Mouse (Mus musculus) forebrain, embryonic 13.5 days (tissue): ENCODE measurements around the gene Tnfaip6. TPM values are rescaled to one million over a fixed set of nuclear protein-coding genes. Genes with fewer than 3 reads are reported as not detected.
A peak's percentile ranks its signal among the peaks of the same experiment; 100 is the strongest.

ENCODE experiments used
- ATAC-seq: fragments of 200-750 bp; cut with Nextera tagmentation; 2 replicates; pipeline ENCODE4 v1.8.0; 2017
- H3K27ac ChIP-seq: fragments of 300-500 bp; sonication (generic); 2 replicates; pipeline ENCODE4 v1.5.1; 2015; ENCODE audit warnings: inconsistent platforms, mild to moderate bottlenecking, moderate library complexity
- H3K27me3 ChIP-seq: fragments of 300-500 bp; sonication (generic); 2 replicates; pipeline ENCODE4 v1.6.1; 2015; ENCODE audit warnings: mild to moderate bottlenecking, inconsistent platforms
- H3K36me3 ChIP-seq: fragments of 300-500 bp; sonication (generic); 2 replicates; pipeline ENCODE4 v1.6.1; 2015; ENCODE audit warnings: mild to moderate bottlenecking, inconsistent platforms; ENCODE audit not compliant: poor library complexity, severe bottlenecking
- H3K4me1 ChIP-seq: fragments of 300-500 bp; sonication (generic); 2 replicates; pipeline ENCODE4 v1.6.1; 2015; ENCODE audit warnings: inconsistent platforms
- H3K4me2 ChIP-seq: fragments of 300-500 bp; sonication (generic); 2 replicates; pipeline ENCODE4 v1.6.1; 2015; ENCODE audit warnings: inconsistent platforms, mild to moderate bottlenecking, moderate library complexity
- H3K4me3 ChIP-seq: fragments of 300-500 bp; sonication (generic); 2 replicates; pipeline ENCODE4 v1.5.1; 2015; ENCODE audit warnings: mild to moderate bottlenecking, inconsistent platforms
- H3K9ac ChIP-seq: fragments of 300-500 bp; sonication (generic); 2 replicates; pipeline ENCODE4 v1.6.1; 2015; ENCODE audit warnings: mild to moderate bottlenecking, inconsistent platforms
- H3K9me3 ChIP-seq: fragments of 300-500 bp; sonication (generic); replicated peaks from 2 replicates; pipeline ENCODE4 v1.6.1; 2016; ENCODE audit warnings: inconsistent platforms
- WGBS: fragments of 180-500 bp; shearing (Covaris S2); methylation state at CpG from one replicate; pipeline ENCODE4 v1.1.7; 2015; 5-methylcytosine and 5-hydroxymethylcytosine counted together
- polyA plus RNA-seq: library from polyadenylated mRNA; unstranded; fragments of >200 nt; fragmentation: Nextera tagmentation; extraction: Ambion mirVana; gene quantifications from 2 replicates; pipeline ENCODE4 v1.2.1, GENCODE M21; 2015

The Tnfaip6 gene
- polyA plus RNA-seq, 1 experiment from 2014 or later, result 14.4 TPM

- no peak overlapping the region for H3K4me2 ChIP-seq
- H3K36me3 ChIP-seq, result no peaks in the 10 kb centered on the region
- H3K4me1 ChIP-seq, result peaks cover 19% of the 10 kb centered on the region; the same call in 1 of the 2 replicates
- H3K9me3 ChIP-seq, result no peaks in the 10 kb centered on the region
- no peak overlapping the region for H3K9ac ChIP-seq
- H3K27ac ChIP-seq, result no peak overlapping the region
- no peak for ATAC-seq
- no peaks in the 10 kb centered on the region for H3K27me3 ChIP-seq
- no peak overlapping the region for H3K4me3 ChIP-seq
- 96% methylated on average over 4 of the region's 4 CpGs for WGBS
Measured at GRCm38 (mm10) chr2:52034601-52035000, 3.2 kb upstream of the Tnfaip6 start.

- Histone ChIP-seq H3K4me1 (peaks cover 19% of the 10 kb centered on the region; the same call in 1 of the 2 replicates), H3K9me3 (no peaks in the 10 kb centered on the region), H3K27ac (no peak overlapping the region), H3K4me3 (no peak overlapping the region), H3K4me2 (no peak overlapping the region), H3K9ac (no peak overlapping the region), H3K36me3 (no peaks in the 10 kb centered on the region), H3K27me3 (no peaks in the 10 kb centered on the region)
- 78% methylated on average over 4 of the region's 4 CpGs for WGBS
- no peak for ATAC-seq
Measured at GRCm38 (mm10) chr2:52035144-52035543, 2.7 kb upstream of the Tnfaip6 start.

- no peak overlapping the region for H3K4me3 ChIP-seq
- peak overlapping the region; percentile 68 for H3K4me2 ChIP-seq
- peaks cover 19% of the 10 kb centered on the region; the same call in 1 of the 2 replicates for H3K4me1 ChIP-seq
- H3K27ac ChIP-seq, result no peak overlapping the region
- no peaks in the 10 kb centered on the region for H3K9me3 ChIP-seq
- no peaks in the 10 kb centered on the region for H3K27me3 ChIP-seq
- H3K9ac ChIP-seq, result no peak overlapping the region
- peak; percentile 77; the same call in 1 of the 2 replicates for ATAC-seq
- H3K36me3 ChIP-seq, result no peaks in the 10 kb centered on the region
- WGBS, result 33% methylated on average over 10 of the region's 11 CpGs
Measured at GRCm38 (mm10) chr2:52036929-52037595, 747 bp upstream of the Tnfaip6 start.

GRCm38 (mm10) chr2:52038558-52038957, 749 bp downstream of the Tnfaip6 start:
- Histone ChIP-seq H3K9me3 (no peaks in the 10 kb centered on the region), H3K4me1 (peaks cover 19% of the 10 kb centered on the region; the same call in 1 of the 2 replicates), H3K4me3 (peak overlapping the region; percentile 49), H3K4me2 (peak overlapping the region; percentile 68), H3K9ac (peak overlapping the region; percentile 40), H3K27ac (no peak overlapping the region), H3K36me3 (0 out of 2 replicates have a peak, but pooled peaks cover under 1% of the 10 kb centered on the region), H3K27me3 (no peaks in the 10 kb centered on the region)
- no peak for ATAC-seq
- WGBS, result 23% methylated on average over 5 of the region's 5 CpGs

GRCm38 (mm10) chr2:52039083-52039801, 1.4 kb downstream of the Tnfaip6 start:
- Histone ChIP-seq H3K36me3 (peaks cover 7% of the 10 kb centered on the region; the same call in 1 of the 2 replicates), H3K4me1 (peaks cover 19% of the 10 kb centered on the region; the same call in 1 of the 2 replicates), H3K27ac (no peak overlapping the region), H3K9me3 (no peaks in the 10 kb centered on the region), H3K4me3 (peak overlapping the region; percentile 49), H3K4me2 (peak overlapping the region; percentile 68), H3K27me3 (no peaks in the 10 kb centered on the region), H3K9ac (peak overlapping the region; percentile 12; the same call in 1 of the 2 replicates)
- WGBS, result 23% methylated on average over 8 of the region's 8 CpGs
- ATAC-seq, result peak; percentile 17; the same call in 1 of the 2 replicates

- H3K27me3 ChIP-seq, result no peaks in the 10 kb centered on the region
- 81% methylated on average over 3 of the region's 3 CpGs for WGBS
- no peaks in the 10 kb centered on the region for H3K9me3 ChIP-seq
- H3K4me2 ChIP-seq, result no peak overlapping the region
- no peak overlapping the region for H3K9ac ChIP-seq
- H3K4me3 ChIP-seq, result no peak overlapping the region
- H3K27ac ChIP-seq, result no peak overlapping the region
- no peak for ATAC-seq
- H3K4me1 ChIP-seq, result peaks cover 16% of the 10 kb centered on the region; the same call in 1 of the 2 replicates
- peaks cover 9% of the 10 kb centered on the region; the same call in 1 of the 2 replicates for H3K36me3 ChIP-seq
Measured at GRCm38 (mm10) chr2:52042132-52042531, 4.3 kb downstream of the Tnfaip6 start.

- H3K36me3 ChIP-seq, result peaks cover 9% of the 10 kb centered on the region; the same call in 1 of the 2 replicates
- H3K27me3 ChIP-seq, result no peaks in the 10 kb centered on the region
- no peak overlapping the region for H3K9ac ChIP-seq
- H3K9me3 ChIP-seq, result no peaks in the 10 kb centered on the region
- H3K27ac ChIP-seq, result no peak overlapping the region
- 88% methylated on average over 5 of the region's 5 CpGs for WGBS
- H3K4me3 ChIP-seq, result no peak overlapping the region
- H3K4me1 ChIP-seq, result peaks cover 11% of the 10 kb centered on the region; the same call in 1 of the 2 replicates
- no peak overlapping the region for H3K4me2 ChIP-seq
- ATAC-seq, result no peak
Measured at GRCm38 (mm10) chr2:52042714-52043113, 4.9 kb downstream of the Tnfaip6 start.

- no peak overlapping the region for H3K9ac ChIP-seq
- no peak for ATAC-seq
- no peaks in the 10 kb centered on the region for H3K27me3 ChIP-seq
- peaks cover 13% of the 10 kb centered on the region; the same call in 1 of the 2 replicates for H3K36me3 ChIP-seq
- H3K4me2 ChIP-seq, result no peak overlapping the region
- H3K4me1 ChIP-seq, result peaks cover 10% of the 10 kb centered on the region; the same call in 1 of the 2 replicates
- H3K9me3 ChIP-seq, result no peaks in the 10 kb centered on the region
- WGBS, result 82% methylated on average over 11 of the region's 11 CpGs
- H3K27ac ChIP-seq, result no peak overlapping the region
- no peak overlapping the region for H3K4me3 ChIP-seq
Measured at GRCm38 (mm10) chr2:52043485-52043884, 5.7 kb downstream of the Tnfaip6 start.

- no peaks in the 10 kb centered on the region for H3K9me3 ChIP-seq
- no peak overlapping the region for H3K27ac ChIP-seq
- H3K9ac ChIP-seq, result no peak overlapping the region
- no peak for ATAC-seq
- no peak overlapping the region for H3K4me3 ChIP-seq
- no peaks in the 10 kb centered on the region for H3K4me1 ChIP-seq
- peaks cover 13% of the 10 kb centered on the region; the same call in 1 of the 2 replicates for H3K36me3 ChIP-seq
- 83% methylated on average over 5 of the region's 5 CpGs for WGBS
- H3K27me3 ChIP-seq, result no peaks in the 10 kb centered on the region
- H3K4me2 ChIP-seq, result no peak overlapping the region
Measured at GRCm38 (mm10) chr2:52046032-52046431, 8.2 kb downstream of the Tnfaip6 start.

GRCm38 (mm10) chr2:52050823-52051222, 13.0 kb downstream of the Tnfaip6 start:
- Histone ChIP-seq H3K9me3 (no peaks in the 10 kb centered on the region), H3K4me3 (no peak overlapping the region), H3K27me3 (no peaks in the 10 kb centered on the region), H3K4me2 (no peak overlapping the region), H3K9ac (no peak overlapping the region), H3K27ac (no peak overlapping the region), H3K4me1 (no peaks in the 10 kb centered on the region), H3K36me3 (peaks cover 5% of the 10 kb centered on the region; the same call in 1 of the 2 replicates)
- ATAC-seq, result no peak
- WGBS, result 95% methylated on average over 11 of the region's 11 CpGs

- no peaks in the 10 kb centered on the region for H3K4me1 ChIP-seq
- peak; percentile 59; the same call in 1 of the 2 replicates for ATAC-seq
- H3K36me3 ChIP-seq, result peaks cover 5% of the 10 kb centered on the region; the same call in 1 of the 2 replicates
- H3K27me3 ChIP-seq, result no peaks in the 10 kb centered on the region
- no peak overlapping the region for H3K4me2 ChIP-seq
- no peak overlapping the region for H3K27ac ChIP-seq
- no peaks in the 10 kb centered on the region for H3K9me3 ChIP-seq
- no peak overlapping the region for H3K9ac ChIP-seq
- H3K4me3 ChIP-seq, result no peak overlapping the region
- 59% methylated on average over 4 of the region's 4 CpGs for WGBS
Measured at GRCm38 (mm10) chr2:52052335-52052734, 14.5 kb downstream of the Tnfaip6 start.

GRCm38 (mm10) chr2:52053502-52053901, 15.7 kb downstream of the Tnfaip6 start:
- ATAC-seq, result no peak
- H3K27ac ChIP-seq, result no peak overlapping the region
- WGBS, result 63% methylated on average over 5 of the region's 5 CpGs
- no peaks in the 10 kb centered on the region for H3K4me1 ChIP-seq
- H3K4me3 ChIP-seq, result no peak overlapping the region
- no peaks in the 10 kb centered on the region for H3K27me3 ChIP-seq
- H3K4me2 ChIP-seq, result no peak overlapping the region
- H3K36me3 ChIP-seq, result no peaks in the 10 kb centered on the region
- H3K9me3 ChIP-seq, result no peaks in the 10 kb centered on the region
- no peak overlapping the region for H3K9ac ChIP-seq
